Mouse (Mus musculus) kidney, embryonic 15.5 days (tissue): Measurements from ENCODE around the gene B3gnt3. TPM values are rescaled to one million over a fixed set of nuclear protein-coding genes. Genes with fewer than 3 reads are reported as not detected.

ENCODE experiments used
- ATAC-seq: fragments of 200-750 bp; cut with Nextera tagmentation; replicated peaks from 2 replicates; pipeline ENCODE4 v1.8.0; 2017; ENCODE audit warnings: moderate TSS enrichment; ENCODE audit not compliant: low FRiP score
- H3K27ac ChIP-seq: fragments of 300-500 bp; sonication (generic); 2 replicates; pipeline ENCODE4 v1.5.1; 2015; ENCODE audit warnings: mild to moderate bottlenecking, inconsistent platforms
- H3K27me3 ChIP-seq: fragments of 300-500 bp; sonication (generic); 2 replicates; pipeline ENCODE4 v1.6.1; 2015; ENCODE audit warnings: inconsistent platforms
- H3K36me3 ChIP-seq: fragments of 300-500 bp; sonication (generic); 2 replicates; pipeline ENCODE4 v1.6.1; 2015; ENCODE audit warnings: inconsistent platforms
- H3K4me1 ChIP-seq: fragments of 300-500 bp; sonication (generic); 2 replicates; pipeline ENCODE4 v1.6.1; 2015; ENCODE audit warnings: inconsistent platforms
- H3K4me2 ChIP-seq: fragments of 300-500 bp; sonication (generic); 2 replicates; pipeline ENCODE4 v1.6.1; 2015; ENCODE audit warnings: moderate library complexity, mild to moderate bottlenecking, inconsistent platforms
- H3K4me3 ChIP-seq: fragments of 300-500 bp; sonication (generic); replicated peaks from 2 replicates; pipeline ENCODE4 v1.5.1; 2015; ENCODE audit warnings: mild to moderate bottlenecking, inconsistent platforms
- H3K9ac ChIP-seq: fragments of 300-500 bp; sonication (generic); 2 replicates; pipeline ENCODE4 v1.6.1; 2015; ENCODE audit warnings: mild to moderate bottlenecking, inconsistent platforms
- H3K9me3 ChIP-seq: fragments of 300-500 bp; sonication (generic); replicated peaks from 2 replicates; pipeline ENCODE4 v1.6.1; 2016; ENCODE audit warnings: inconsistent platforms
- WGBS: fragments of 180-500 bp; shearing (Covaris S2); methylation state at CpG from one replicate; pipeline ENCODE4 v1.1.7; 2015; ENCODE audit warnings: mixed read lengths; 5-methylcytosine and 5-hydroxymethylcytosine counted together
- polyA plus RNA-seq: library from polyadenylated mRNA; unstranded; fragments of >200 nt; fragmentation: Nextera tagmentation; extraction: Ambion mirVana; gene quantifications from 2 replicates; pipeline ENCODE4 v1.2.1, GENCODE M21; 2015

B3gnt3 gene
- polyA plus RNA-seq, 1 experiment from 2014 or later: 2.8 TPM

GRCm38 (mm10) chr8:71675456-71676019 is 26.1 kb downstream of the B3gnt3 start:
- H3K4me1 ChIP-seq: peaks cover 47% of the 10 kb centered on the region
- H3K9ac ChIP-seq: peak overlapping the region; percentile 62; the same call in 1 of the 2 replicates
- no peaks in the 10 kb centered on the region for H3K36me3 ChIP-seq
- peaks cover 68% of the 10 kb centered on the region for H3K27me3 ChIP-seq
- no peak for ATAC-seq
- WGBS: 34% methylated on average over 9 of the region's 9 CpGs
- H3K9me3 ChIP-seq: no peaks in the 10 kb centered on the region
- peak overlapping the region; percentile 94 for H3K4me2 ChIP-seq
- peak overlapping the region; percentile 70 for H3K4me3 ChIP-seq
- H3K27ac ChIP-seq: peak overlapping the region; percentile 62

DNA sequence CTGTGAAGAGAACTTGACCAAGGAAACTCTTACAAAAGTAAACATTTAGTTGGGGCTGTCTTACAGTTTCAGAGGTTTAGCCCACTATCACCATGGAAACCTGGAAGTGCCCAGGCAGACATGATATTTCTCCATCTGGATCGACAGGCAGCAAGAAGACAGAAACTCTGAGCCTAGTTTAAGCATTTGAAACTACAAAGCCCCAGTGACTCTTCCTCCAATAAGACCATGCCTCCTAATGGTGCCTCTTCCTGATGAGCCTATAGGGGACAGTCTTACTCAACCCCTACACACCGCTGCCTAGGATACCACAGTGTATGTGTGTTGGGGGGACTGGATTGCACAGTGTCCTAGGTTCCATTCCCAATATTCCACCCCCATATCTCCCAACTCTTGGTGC is 27.5 kb downstream of the B3gnt3 start:
- Histone ChIP-seq H3K27me3 (peaks cover 67% of the 10 kb centered on the region), H3K4me2 (no peak overlapping the region), H3K27ac (no peak overlapping the region), H3K4me3 (no peak overlapping the region), H3K9ac (no peak overlapping the region), H3K36me3 (no peaks in the 10 kb centered on the region), H3K9me3 (no peaks in the 10 kb centered on the region), H3K4me1 (peaks cover 38% of the 10 kb centered on the region)
- ATAC-seq: no peak
- WGBS: 63% methylated on average over 2 of the region's 2 CpGs

DNA sequence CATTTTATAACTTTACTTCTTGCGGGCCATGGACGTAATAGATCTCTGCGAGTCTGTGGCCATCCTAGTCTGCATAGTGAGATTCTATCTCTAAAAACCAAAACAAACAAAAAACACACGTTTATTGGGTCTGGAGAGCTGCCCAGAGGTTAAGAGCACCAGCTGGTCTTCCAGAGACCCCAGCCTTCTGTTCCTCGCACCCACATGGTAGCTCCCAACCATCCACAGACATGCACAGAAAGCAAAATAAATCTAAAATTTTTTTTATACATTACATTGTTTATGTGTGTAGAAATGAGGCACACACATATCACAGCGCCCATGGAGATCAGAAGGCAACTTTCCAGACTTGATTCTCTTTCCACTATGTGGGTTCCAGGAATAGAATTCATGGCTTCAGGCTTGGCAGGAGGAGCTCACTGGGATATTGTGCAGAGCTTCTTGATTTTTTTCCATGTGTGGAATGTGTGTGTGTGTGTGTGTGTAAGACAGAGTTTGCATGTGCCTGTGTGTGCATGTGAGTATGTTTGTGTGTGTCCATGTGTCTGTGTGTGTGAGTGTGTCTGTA is 29.3 kb downstream of the B3gnt3 start:
- Histone ChIP-seq H3K9me3 (no peaks in the 10 kb centered on the region), H3K4me3 (peak overlapping the region; percentile 46), H3K36me3 (no peaks in the 10 kb centered on the region), H3K4me1 (peaks cover 52% of the 10 kb centered on the region), H3K4me2 (peak overlapping the region; percentile 90), H3K27me3 (peaks cover 63% of the 10 kb centered on the region), H3K9ac (no peak overlapping the region), H3K27ac (no peak overlapping the region)
- ATAC-seq: no peak
- WGBS: 54% methylated on average over 6 of the region's 6 CpGs

DNA sequence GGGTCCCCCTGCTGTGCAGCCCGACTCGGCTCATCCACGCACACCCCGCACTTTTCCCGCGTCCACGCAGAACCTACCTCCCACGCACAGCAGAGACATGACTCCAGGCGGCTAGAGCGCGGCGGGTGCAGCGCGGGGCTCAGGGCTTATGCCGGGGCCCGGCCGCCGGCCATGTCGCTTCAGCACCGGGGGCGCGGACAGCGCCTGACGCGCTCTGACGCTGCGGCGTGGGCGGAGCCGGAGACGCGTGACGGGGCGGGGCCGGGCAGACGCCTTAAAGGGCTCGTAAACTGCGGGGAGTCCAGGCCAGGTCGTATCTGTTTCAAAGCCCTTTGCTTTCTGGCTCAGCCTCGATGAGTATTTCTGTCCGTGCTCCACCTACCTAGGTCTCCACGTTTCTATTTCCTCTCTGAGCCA is 30.0 kb downstream of the B3gnt3 start, which contains the start of gene Unc13a:
TSS of gene Unc13a (minus strand) at position 209 of the 417 bp plus-strand sequence.
- peak within 1 kb of the TSS; percentile 46 for H3K4me3 ChIP-seq

DNA sequence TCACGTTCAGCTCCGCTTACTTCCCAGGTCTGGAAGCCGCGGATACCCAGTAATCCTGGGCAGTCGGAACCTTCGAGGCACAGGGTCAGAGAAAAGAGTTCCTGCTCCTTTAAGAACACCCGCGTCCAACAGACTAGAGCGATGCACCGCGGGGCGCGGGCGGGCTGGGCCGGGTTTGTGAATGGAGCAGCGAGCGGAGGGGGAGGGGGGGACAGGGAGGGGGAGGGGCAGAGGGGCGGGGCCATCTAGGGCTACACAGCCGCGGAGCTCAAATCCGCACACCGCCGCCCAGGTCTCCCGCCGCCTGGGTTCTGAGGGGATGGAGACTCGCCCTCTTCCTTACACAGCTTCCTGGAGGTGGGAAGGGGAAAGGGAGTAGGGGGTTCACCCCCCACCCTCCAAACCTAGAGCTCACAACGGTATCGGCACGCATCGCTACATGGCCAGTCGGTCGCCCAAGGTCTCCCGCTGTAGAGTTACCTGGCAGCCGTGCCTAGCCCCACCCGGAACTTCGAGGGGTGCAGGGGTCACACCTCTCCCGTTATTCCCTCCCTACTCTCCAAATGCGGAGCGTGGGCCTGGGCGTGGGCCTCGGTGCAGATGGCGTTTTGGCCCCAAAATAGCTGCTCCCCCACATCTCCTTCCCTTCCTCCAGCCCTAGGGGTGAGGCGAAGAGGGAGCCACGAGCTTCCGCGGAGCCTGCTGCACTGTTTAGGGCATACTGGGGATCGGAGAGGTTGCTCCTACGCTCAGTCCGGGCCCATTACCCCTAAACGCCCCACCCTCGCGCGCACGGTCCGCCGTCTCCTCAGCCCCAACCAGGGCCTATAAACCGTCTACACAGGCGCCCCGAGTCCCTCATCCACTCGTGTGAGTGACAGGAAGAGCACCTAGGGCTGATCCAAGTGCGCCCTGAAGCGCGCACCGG is 30.7 kb downstream of the B3gnt3 start:
- Histone ChIP-seq H3K9me3 (no peaks in the 10 kb centered on the region), H3K27ac (no peak overlapping the region), H3K27me3 (peaks cover 66% of the 10 kb centered on the region), H3K4me2 (peak overlapping the region; percentile 90), H3K9ac (0 out of 2 replicates have a peak overlapping the region, but pooled peaks have one; percentile 10), H3K36me3 (no peaks in the 10 kb centered on the region), H3K4me1 (peaks cover 47% of the 10 kb centered on the region), H3K4me3 (peak overlapping the region; percentile 46)
- under 1% methylated on average over 61 of the region's 64 CpGs for WGBS
- ATAC-seq: peak; percentile 45

More for the DNA sequence above, 30.0 kb downstream of the B3gnt3 start, which contains the start of gene Unc13a:
- peaks cover 48% of the 10 kb centered on the region for H3K4me1 ChIP-seq
- peak within 1 kb of the TSS; percentile 90 for H3K4me2 ChIP-seq
- H3K27ac ChIP-seq: no peak within 1 kb of the TSS
- no peaks in the 10 kb centered on the region for H3K36me3 ChIP-seq
- 0 out of 2 replicates have a peak within 1 kb of the TSS, but pooled peaks have one; percentile 10 for H3K9ac ChIP-seq
- peak; percentile 72 for ATAC-seq
- under 1% methylated on average over 42 of the region's 42 CpGs for WGBS
- H3K9me3 ChIP-seq: no peaks in the 10 kb centered on the region
- H3K27me3 ChIP-seq: peaks cover 64% of the 10 kb centered on the region

DNA sequence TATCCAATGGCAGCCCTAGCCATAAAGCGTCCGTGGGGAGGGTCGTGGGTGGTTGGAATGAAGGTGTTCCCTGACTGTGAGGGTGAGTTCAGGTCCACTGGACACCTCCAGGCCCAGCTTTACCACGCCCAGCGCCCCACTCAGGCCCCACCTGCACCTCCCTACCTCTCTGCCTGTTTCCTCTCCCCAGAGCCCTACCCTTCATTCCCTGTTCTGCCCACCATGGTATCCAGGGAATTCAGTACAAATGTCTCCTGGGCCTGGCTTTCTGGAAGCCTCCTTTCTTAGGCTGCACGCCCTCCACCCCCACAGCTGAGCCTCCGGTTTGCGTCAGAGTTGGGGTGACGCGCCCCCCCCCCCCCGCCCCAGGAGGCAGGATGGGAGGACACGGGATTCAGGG is 31.4 kb downstream of the B3gnt3 start:
- Histone ChIP-seq H3K27me3 (peaks cover 60% of the 10 kb centered on the region), H3K27ac (no peak overlapping the region), H3K9me3 (no peaks in the 10 kb centered on the region), H3K4me3 (peak overlapping the region; percentile 46), H3K4me2 (peak overlapping the region; percentile 90), H3K36me3 (no peaks in the 10 kb centered on the region), H3K4me1 (peaks cover 50% of the 10 kb centered on the region), H3K9ac (0 out of 2 replicates have a peak overlapping the region, but pooled peaks have one; percentile 10)
- 6% methylated on average over 12 of the region's 12 CpGs for WGBS
- no peak for ATAC-seq

GRCm38 (mm10) chr8:71668220-71668975 is 33.2 kb downstream of the B3gnt3 start:
- 2% methylated on average over 21 of the region's 21 CpGs for WGBS
- H3K36me3 ChIP-seq: no peaks in the 10 kb centered on the region
- H3K27me3 ChIP-seq: peaks cover 64% of the 10 kb centered on the region
- H3K4me2 ChIP-seq: peak overlapping the region; percentile 40
- no peak overlapping the region for H3K9ac ChIP-seq
- no peak for ATAC-seq
- H3K4me1 ChIP-seq: peaks cover 55% of the 10 kb centered on the region
- no peaks in the 10 kb centered on the region for H3K9me3 ChIP-seq
- H3K4me3 ChIP-seq: 0 out of 2 replicates have a peak overlapping the region, but pooled peaks have one; percentile 2
- H3K27ac ChIP-seq: no peak overlapping the region

DNA sequence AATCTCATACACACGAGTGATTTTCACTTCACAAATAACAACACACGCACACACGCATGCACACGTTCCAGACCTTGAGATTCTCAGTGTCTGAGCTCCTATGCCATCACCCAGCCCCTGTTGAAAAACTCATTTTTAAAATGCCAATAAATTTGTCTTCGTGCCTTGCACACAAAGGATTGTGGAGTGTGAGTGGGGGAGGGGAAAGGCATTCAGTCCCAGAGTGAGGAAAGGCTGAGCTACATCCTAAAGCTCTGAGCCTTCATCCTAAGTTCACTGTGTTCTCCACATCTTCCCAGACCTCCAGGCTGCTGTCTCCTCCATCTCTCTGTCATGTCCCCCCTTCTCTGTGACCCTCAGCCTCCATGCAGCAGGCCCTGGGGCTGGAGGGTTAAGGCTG is 34.3 kb downstream of the B3gnt3 start:
- H3K27me3 ChIP-seq: peaks cover 70% of the 10 kb centered on the region
- no peak for ATAC-seq
- 58% methylated on average over 5 of the region's 5 CpGs for WGBS
- H3K36me3 ChIP-seq: no peaks in the 10 kb centered on the region
- H3K27ac ChIP-seq: no peak overlapping the region
- H3K9me3 ChIP-seq: no peaks in the 10 kb centered on the region
- H3K9ac ChIP-seq: no peak overlapping the region
- H3K4me3 ChIP-seq: no peak overlapping the region
- no peak overlapping the region for H3K4me2 ChIP-seq
- peaks cover 55% of the 10 kb centered on the region for H3K4me1 ChIP-seq

- Histone ChIP-seq H3K4me1 (peaks cover 52% of the 10 kb centered on the region), H3K27ac (no peak overlapping the region), H3K27me3 (peaks cover 74% of the 10 kb centered on the region), H3K9ac (no peak overlapping the region), H3K4me2 (no peak overlapping the region), H3K9me3 (no peaks in the 10 kb centered on the region), H3K4me3 (no peak overlapping the region), H3K36me3 (no peaks in the 10 kb centered on the region)
- no peak for ATAC-seq
- WGBS: 47% methylated on average over 1 of the region's 1 CpGs
These were observed 34.7 kb downstream of the B3gnt3 start for GRCm38 (mm10) chr8:71666855-71667254.

GRCm38 (mm10) chr8:71665331-71666130 is 36.1 kb downstream of the B3gnt3 start:
- Histone ChIP-seq H3K36me3 (no peaks in the 10 kb centered on the region), H3K27me3 (peaks cover 77% of the 10 kb centered on the region), H3K4me3 (peak overlapping the region; percentile 30), H3K4me1 (peaks cover 41% of the 10 kb centered on the region), H3K9ac (0 out of 2 replicates have a peak overlapping the region, but pooled peaks have one; percentile 18), H3K9me3 (no peaks in the 10 kb centered on the region), H3K27ac (no peak overlapping the region), H3K4me2 (peak overlapping the region; percentile 58)
- WGBS: 2% methylated on average over 22 of the region's 22 CpGs
- peak; percentile 72 for ATAC-seq
